Mouse (Mus musculus): ENCODE data around the gene Tut7. TPM values are rescaled to one million over a fixed set of nuclear protein-coding genes. Genes with fewer than 3 reads are reported as not detected.
A peak's percentile ranks its signal among the peaks of the same experiment; 100 is the strongest.

Gene Tut7
- total and polyA plus RNA-seq, 3 experiments: 47.7 to 135 (median 53.8) TPM

DNA sequence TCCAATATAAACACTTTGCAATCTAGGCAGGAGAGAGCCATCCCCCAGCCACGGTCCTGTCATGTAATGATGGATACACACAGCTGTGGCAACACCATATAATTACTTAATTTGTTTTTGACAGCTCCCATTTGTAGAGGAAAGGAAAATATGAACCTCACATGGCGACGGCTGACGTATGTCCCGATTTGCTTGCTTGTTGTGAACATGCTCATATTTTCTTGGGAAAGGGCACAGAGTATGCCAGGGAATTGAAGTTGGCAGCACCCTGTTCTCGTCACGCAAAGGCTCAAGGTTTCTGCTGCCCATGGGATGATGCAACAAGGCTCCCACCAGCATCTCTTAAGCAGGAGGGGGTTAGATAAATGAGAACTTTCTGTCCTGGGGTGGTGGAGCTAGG is 36.6 kb upstream of the Tut7 start:
- H3K4me3 ChIP-seq (ENCODE audit: control insufficient read depth in 1 of 2, insufficient read depth in 1 of 2, low read depth in 2 of 2, low read length in 2 of 2): no peak overlapping the region
- no peaks in the 10 kb centered on the region for H3K9me3 ChIP-seq (replicated peaks; ENCODE audit: insufficient read depth, low read length)
- no peaks in the 10 kb centered on the region for H3K36me3 ChIP-seq (ENCODE audit: control insufficient read depth in 1 of 2, insufficient read depth in 2 of 2, low read length in 2 of 2)
- TF ChIP-seq JUND (IDR thresholded peaks at IDR 0.05; ENCODE audit: low read depth, low read length): no peak
- no peak for TF ChIP-seq NELFE (IDR thresholded peaks at IDR 0.05; ENCODE audit: low read depth, low read length)
- no peak for TF ChIP-seq MEF2A (IDR thresholded peaks at IDR 0.05; ENCODE audit: extremely low read depth, insufficient replicate concordance, low read depth, low read length, poor library complexity, severe bottlenecking)
- no peak for TF ChIP-seq POLR2A (IDR thresholded peaks at IDR 0.05; ENCODE audit: control insufficient read depth in 1 of 2, insufficient read depth in 1 of 2, low read depth in 1 of 2, low read length in 2 of 2, poor library complexity in 1 of 2)
- no peak for TF ChIP-seq ETS1 (IDR thresholded peaks at IDR 0.05; ENCODE audit: low read depth, low read length)
- TF ChIP-seq POLR2AphosphoS2 (IDR thresholded peaks at IDR 0.05; ENCODE audit: low read length): no peak
- TF ChIP-seq TCF12 (IDR thresholded peaks at IDR 0.05; ENCODE audit: low read depth, low read length): no peak
- no peak for TF ChIP-seq KAT2A (conservative IDR thresholded peaks at IDR 0.05; ENCODE audit: low read depth, low read length)
- TF ChIP-seq ZKSCAN1 (IDR thresholded peaks at IDR 0.05; ENCODE audit: low read depth, low read length): no peak
- TF ChIP-seq RAD21 (IDR thresholded peaks at IDR 0.05; ENCODE audit: low read depth, low read length): no peak
- no peak for TF ChIP-seq RCOR1 (IDR thresholded peaks at IDR 0.05; ENCODE audit: low read depth, low read length)
- no peak for TF ChIP-seq TAL1 (IDR thresholded peaks at IDR 0.05; ENCODE audit: low read length)
- H3K27me3 ChIP-seq (ENCODE audit: control insufficient read depth in 1 of 2, insufficient read depth in 2 of 2, low read length in 2 of 2): no peaks in the 10 kb centered on the region; a peak in 1 of 4 replicates
- H3K79me2 ChIP-seq (ENCODE audit: control insufficient read depth, insufficient read depth, low read length, poor library complexity): no peaks in the 10 kb centered on the region
- H3K27ac ChIP-seq (ENCODE audit: control insufficient read depth, low read depth, low read length): no peak overlapping the region
- no peaks in the 10 kb centered on the region for H3K4me1 ChIP-seq (ENCODE audit: control insufficient read depth in 1 of 2, insufficient read depth in 2 of 2, low read length in 2 of 2)
- H3K9ac ChIP-seq (ENCODE audit: control insufficient read depth, low read depth, low read length, poor library complexity, severe bottlenecking): no peak overlapping the region
- no peak for DNase-seq (ENCODE audit: low read depth, low spot score)

DNA sequence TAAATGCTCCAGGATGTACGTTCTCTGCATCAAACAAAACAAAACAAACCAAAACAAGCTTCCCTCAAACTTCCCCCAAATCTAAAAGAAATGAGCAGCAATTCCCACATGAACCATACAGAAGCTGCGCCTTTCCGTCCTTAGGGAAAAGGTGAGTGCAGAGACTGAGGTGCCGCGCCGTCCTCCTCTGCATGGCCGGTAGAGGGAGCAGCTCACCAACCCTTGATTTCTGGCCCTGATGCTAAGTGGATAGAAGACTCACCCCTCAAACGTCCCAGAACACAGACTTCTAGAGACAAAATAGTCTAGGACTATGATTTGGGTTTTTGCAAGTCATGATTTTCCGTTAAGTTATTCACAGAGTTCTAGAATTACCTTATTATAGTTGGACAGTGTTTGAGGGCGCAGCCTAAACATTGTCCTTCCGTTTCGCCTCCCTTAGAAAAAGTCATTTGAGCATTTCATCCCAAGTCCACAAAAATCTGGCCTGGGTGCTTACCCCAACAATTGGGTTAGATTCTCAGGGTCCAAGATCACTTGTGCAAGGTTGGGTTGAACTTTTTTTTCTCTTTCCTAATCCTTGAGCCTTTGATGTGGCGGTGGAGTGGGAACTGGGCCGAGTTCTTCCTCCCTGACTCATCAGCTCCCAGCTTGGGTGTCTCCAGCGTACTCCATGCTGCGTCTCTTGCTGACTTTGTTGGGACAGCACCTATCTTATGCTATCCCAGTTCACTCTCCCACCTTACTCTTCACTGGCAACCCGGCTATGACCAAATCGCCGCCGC is 33.5 kb upstream of the Tut7 start:
- peak; percentile 54 for DNase-seq (ENCODE audit: low read depth, low spot score)
- TF ChIP-seq RAD21 (IDR thresholded peaks at IDR 0.05; ENCODE audit: low read depth, low read length) (peak; percentile 76), POLR2A (IDR thresholded peaks at IDR 0.05; ENCODE audit: control insufficient read depth in 1 of 2, insufficient read depth in 1 of 2, low read depth in 1 of 2, low read length in 2 of 2, poor library complexity in 1 of 2) (no peak), ZC3H11A (IDR thresholded peaks at IDR 0.05; ENCODE audit: low read depth, low read length) (peak; percentile 43), SMC3 (IDR thresholded peaks at IDR 0.05; ENCODE audit: low read depth, low read length) (peak; percentile 69), ELF1 (IDR thresholded peaks at IDR 0.05; ENCODE audit: low read depth, low read length) (no peak), CTCF (IDR thresholded peaks at IDR 0.05 in 2 of 3, conservative IDR thresholded peaks at IDR 0.05 in 1 of 3; ENCODE audit: control insufficient read depth in 1 of 3, insufficient read depth in 1 of 3, low read depth in 2 of 3, low read length in 3 of 3, poor library complexity in 1 of 3, severe bottlenecking in 1 of 3) (peak; percentile 69 to 91 (median 82))
- H3K79me2 ChIP-seq (ENCODE audit: control insufficient read depth, insufficient read depth, low read length, poor library complexity): no peaks in the 10 kb centered on the region
- no peaks in the 10 kb centered on the region for H3K9me3 ChIP-seq (replicated peaks; ENCODE audit: insufficient read depth, low read length)
- H3K4me1 ChIP-seq (ENCODE audit: control insufficient read depth in 1 of 2, insufficient read depth in 2 of 2, low read length in 2 of 2): no peaks in the 10 kb centered on the region
- H3K9ac ChIP-seq (ENCODE audit: control insufficient read depth, low read depth, low read length, poor library complexity, severe bottlenecking): no peak overlapping the region
- H3K27me3 ChIP-seq (ENCODE audit: control insufficient read depth in 1 of 2, insufficient read depth in 2 of 2, low read length in 2 of 2): no peaks in the 10 kb centered on the region; a peak in 1 of 4 replicates
- no peaks in the 10 kb centered on the region for H3K36me3 ChIP-seq (ENCODE audit: control insufficient read depth in 1 of 2, insufficient read depth in 2 of 2, low read length in 2 of 2)
- H3K4me3 ChIP-seq (ENCODE audit: control insufficient read depth in 1 of 2, insufficient read depth in 1 of 2, low read depth in 2 of 2, low read length in 2 of 2): no peak overlapping the region
- no peak overlapping the region for H3K27ac ChIP-seq (ENCODE audit: control insufficient read depth, low read depth, low read length)

Measured in MEL (cell line).